Mouse (Mus musculus) fat pad, adult 2 months (tissue): ENCODE data around the gene Thap12.

ENCODE experiments used
- DNase-seq: peaks from one replicate; pipeline ENCODE4 v3.0.0-alpha.2; 2011; ENCODE audit warnings: low read depth, low spot score; ENCODE audit errors: extremely low read depth

Thap12 gene

GRCm38 (mm10) chr7:98702283-98703240 is at the start of gene Thap12:
Gene Thap12, plus strand, starts transcription at chr7:98703103.
- peak; percentile 62 for DNase-seq

DNA sequence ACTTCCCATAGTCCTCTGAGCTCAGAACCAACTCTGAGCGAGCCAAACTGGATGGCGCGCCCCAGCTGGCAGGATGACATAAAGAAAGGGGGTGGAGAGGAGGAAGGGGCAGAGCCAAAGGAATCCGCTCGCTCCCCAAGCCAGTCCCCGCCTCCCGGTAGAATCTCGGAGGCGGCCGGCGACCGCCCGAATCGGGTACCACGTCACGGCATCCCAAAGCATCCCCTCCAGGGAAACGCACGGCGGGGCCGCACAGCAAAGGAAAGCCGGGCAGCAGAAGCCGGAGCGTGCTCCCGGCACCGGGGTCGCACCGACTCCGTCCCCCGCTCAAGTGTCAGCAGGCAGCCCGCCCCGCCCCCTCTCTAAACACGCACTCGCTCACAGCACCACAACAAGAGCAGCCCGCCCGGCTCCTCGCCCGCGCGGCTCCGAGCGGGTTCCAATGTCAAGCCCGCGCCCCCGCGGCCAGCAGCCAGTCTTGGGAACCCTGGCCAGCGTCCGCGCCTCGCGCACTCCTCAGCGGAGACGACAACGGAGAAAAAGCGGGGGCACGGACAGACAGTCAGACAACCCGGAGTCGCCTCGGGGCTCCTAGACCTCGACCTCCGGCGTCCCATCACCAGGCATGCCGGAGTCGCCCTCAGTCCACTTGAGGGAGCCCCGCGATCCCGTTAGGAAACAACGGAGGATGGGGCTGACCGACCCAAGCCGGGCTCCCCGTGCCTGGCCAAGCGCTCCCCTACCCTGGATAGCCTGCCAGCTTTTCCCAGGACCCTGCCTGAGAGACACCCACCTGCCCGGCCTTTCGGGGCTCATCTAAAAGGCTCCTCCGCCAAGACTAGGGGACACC is 47.0 kb upstream of the Thap12 start:
- DNase-seq: no peak

- peak; percentile 95 for DNase-seq
Measured at GRCm38 (mm10) chr7:98656531-98657221, 46.2 kb upstream of the Thap12 start, which contains the start of gene Emsy. Gene Emsy, minus strand, starts transcription at chr7:98656783.

- no peak for DNase-seq
Measured at GRCm38 (mm10) chr7:98665166-98665565, 37.7 kb upstream of the Thap12 start.

- DNase-seq: no peak
Measured at GRCm38 (mm10) chr7:98665726-98666125, 37.2 kb upstream of the Thap12 start.

GRCm38 (mm10) chr7:98667956-98668746 is 34.8 kb upstream of the Thap12 start:
- no peak for DNase-seq

DNA sequence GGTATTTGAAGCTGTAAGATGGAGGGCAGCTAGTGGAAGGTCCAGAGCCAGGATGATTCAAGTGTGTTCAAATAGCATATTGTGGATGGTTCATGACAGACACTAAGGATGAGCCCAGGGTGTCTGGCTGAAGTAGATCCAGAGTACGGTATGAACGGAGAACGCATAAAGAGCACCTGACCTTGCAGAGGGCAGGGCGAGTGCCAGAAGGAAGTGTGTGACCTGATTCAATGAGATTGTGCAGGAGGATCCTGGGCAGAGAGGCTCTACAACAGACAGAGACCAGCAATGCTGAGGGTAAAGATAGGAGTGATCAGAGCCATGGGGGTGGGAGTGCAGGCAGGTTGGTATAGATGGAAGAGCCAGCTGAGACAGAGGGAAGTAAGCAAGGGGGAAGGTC is 32.1 kb upstream of the Thap12 start:
- no peak for DNase-seq

GRCm38 (mm10) chr7:98671416-98671815 is 31.5 kb upstream of the Thap12 start:
- DNase-seq: no peak

DNA sequence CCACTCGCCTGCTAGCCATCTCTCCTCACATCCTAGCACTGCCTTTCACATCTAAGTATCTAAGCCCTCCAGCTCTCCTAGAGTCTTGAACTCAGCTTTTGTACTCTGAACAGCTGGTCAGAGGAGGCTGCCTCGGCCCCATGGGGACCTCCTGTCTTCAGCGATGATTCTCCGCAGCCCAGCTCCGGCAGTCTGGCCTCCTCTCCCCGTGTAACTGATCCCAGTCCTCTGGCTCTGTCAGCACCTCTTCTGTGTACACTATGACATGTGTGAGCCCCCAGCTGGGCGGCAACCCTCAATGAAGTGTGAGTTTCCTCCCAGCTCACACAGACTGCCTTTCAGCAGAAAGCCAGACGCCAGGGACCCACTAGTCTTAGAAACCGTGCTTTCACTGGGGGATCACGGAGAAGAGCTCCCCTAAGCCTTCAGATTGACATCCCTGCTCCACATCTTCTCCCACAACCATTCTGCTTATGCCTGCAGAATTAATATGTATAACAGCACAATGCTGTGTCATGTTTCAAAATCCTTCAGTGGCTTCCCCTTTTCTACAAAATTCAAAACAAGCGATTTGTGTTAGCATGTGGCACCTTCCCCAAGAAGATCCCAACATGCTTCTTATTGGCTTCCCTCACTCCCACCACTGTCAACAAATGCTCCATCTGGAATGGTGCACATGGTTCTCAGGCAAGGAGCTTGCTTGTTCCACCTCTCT is 30.5 kb upstream of the Thap12 start:
- DNase-seq: no peak

DNA sequence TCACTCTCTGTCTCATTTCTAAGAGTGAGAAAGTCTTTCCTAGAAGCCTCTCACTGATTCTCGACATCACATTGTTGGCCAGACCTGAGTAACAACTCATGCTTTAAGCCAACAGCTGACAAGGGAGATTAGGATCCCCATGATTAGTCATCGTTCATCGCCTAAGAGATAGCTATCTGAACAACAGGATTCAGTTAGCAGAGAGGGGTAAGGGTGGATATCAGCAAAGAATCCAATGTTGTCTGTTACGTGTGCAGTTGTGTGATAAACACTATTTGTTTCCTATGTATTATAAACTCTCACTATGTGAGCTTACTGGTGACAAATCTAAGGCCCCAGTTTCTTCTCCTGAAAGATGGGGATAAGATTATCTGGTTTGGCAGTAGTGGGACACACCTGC is 28.6 kb upstream of the Thap12 start:
- no peak for DNase-seq

DNA sequence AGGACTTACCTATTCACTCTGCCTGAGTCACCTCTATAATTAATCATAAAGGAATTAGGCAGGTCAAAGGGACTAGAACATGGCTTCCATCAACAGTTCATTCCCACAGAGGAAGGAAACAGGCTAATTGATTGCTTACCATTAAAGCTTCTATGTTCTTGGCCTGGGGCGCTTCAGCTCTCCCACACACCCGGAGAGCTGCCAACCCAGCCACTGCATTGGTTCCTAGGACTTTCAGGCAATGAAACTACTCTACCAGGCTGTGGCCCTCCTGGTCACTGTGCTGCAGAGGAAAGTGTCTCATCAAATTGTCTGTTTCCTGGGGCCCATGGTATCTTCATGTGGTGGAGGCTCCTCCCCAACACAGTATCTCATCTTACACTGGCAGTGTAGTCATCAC is 25.4 kb upstream of the Thap12 start:
- peak; percentile 69 for DNase-seq

DNA sequence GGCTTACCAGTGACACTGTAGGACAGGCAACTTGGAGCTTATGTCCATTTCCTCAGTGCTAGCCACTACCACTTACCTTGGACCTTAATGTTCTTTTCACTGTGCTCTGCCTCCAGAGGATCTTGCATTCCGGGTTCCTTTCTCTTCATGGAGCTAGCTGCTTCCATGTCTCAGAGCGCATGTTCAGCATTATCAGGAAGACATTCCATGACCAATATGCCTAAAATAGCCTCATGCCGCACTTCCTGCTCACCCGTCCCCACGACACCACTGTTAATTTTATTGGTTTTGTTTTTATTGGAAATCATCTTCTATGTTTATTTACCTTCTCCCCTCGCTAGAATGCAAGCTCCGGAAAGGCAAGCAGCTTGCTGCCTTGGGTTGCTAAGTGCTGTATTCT is 24.5 kb upstream of the Thap12 start:
- DNase-seq: no peak

DNA sequence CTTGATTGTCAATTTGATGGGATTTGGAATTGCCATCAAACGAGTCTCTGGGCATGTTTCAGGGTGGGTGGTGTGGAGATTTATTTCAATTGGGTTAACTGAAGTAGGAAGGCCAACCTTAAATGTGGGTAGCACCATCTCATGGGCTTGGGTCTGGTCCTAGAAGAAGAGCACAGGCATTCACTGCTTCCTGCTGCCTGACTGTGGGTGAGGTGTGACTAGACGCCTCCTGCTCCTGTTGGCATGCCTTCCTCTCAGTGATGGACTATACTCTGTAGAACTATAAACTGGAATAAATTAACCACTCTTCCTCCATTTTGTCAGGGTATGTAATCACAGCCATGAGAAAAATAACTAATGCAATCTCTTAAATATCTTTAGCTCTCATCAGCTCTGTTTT is 22.2 kb upstream of the Thap12 start:
- DNase-seq: no peak

- no peak for DNase-seq
Measured at GRCm38 (mm10) chr7:98682821-98683220, 20.1 kb upstream of the Thap12 start.

DNA sequence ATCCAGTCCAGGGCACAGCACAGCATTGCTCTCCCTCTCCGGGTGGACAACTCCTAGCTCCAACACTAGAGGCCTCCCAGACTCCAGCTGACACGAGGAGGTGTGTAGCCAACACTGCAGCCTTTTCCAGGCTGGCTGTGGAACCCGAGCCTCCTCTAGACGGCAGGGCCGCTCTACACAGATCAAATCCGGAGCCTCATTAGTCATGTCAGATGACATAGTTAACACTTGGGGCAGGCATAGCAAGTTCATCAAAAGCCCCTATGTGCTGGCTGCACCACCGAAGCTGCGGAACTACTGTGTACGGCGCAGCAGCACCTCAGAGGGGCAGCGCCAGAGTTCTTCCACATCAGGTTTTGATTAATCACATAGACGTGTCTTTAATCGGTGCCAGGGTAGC is 17.0 kb upstream of the Thap12 start:
- DNase-seq: no peak

- DNase-seq: no peak
Measured at GRCm38 (mm10) chr7:98690126-98690525, 12.8 kb upstream of the Thap12 start.

- DNase-seq: no peak
Measured at GRCm38 (mm10) chr7:98690831-98691230, 12.1 kb upstream of the Thap12 start.

- no peak for DNase-seq
Measured at GRCm38 (mm10) chr7:98692761-98693546, 9.9 kb upstream of the Thap12 start.

GRCm38 (mm10) chr7:98694046-98694445 is 8.9 kb upstream of the Thap12 start:
- DNase-seq: no peak
